Mouse (Mus musculus) forebrain, embryonic 13.5 days (tissue): ENCODE results near the gene Phf7. TPM values are rescaled to one million over a fixed set of nuclear protein-coding genes. Genes with fewer than 3 reads are reported as not detected.
A peak's percentile ranks its signal among the peaks of the same experiment; 100 is the strongest.

Source experiments
- ATAC-seq: fragments of 200-750 bp; cut with Nextera tagmentation; 2 replicates; pipeline ENCODE4 v1.8.0; 2017
- H3K27ac ChIP-seq: fragments of 300-500 bp; sonication (generic); 2 replicates; pipeline ENCODE4 v1.5.1; 2015; ENCODE audit warnings: inconsistent platforms, mild to moderate bottlenecking, moderate library complexity
- H3K27me3 ChIP-seq: fragments of 300-500 bp; sonication (generic); 2 replicates; pipeline ENCODE4 v1.6.1; 2015; ENCODE audit warnings: mild to moderate bottlenecking, inconsistent platforms
- H3K36me3 ChIP-seq: fragments of 300-500 bp; sonication (generic); 2 replicates; pipeline ENCODE4 v1.6.1; 2015; ENCODE audit warnings: mild to moderate bottlenecking, inconsistent platforms; ENCODE audit not compliant: poor library complexity, severe bottlenecking
- H3K4me1 ChIP-seq: fragments of 300-500 bp; sonication (generic); 2 replicates; pipeline ENCODE4 v1.6.1; 2015; ENCODE audit warnings: inconsistent platforms
- H3K4me2 ChIP-seq: fragments of 300-500 bp; sonication (generic); 2 replicates; pipeline ENCODE4 v1.6.1; 2015; ENCODE audit warnings: inconsistent platforms, mild to moderate bottlenecking, moderate library complexity
- H3K4me3 ChIP-seq: fragments of 300-500 bp; sonication (generic); 2 replicates; pipeline ENCODE4 v1.5.1; 2015; ENCODE audit warnings: mild to moderate bottlenecking, inconsistent platforms
- H3K9ac ChIP-seq: fragments of 300-500 bp; sonication (generic); 2 replicates; pipeline ENCODE4 v1.6.1; 2015; ENCODE audit warnings: mild to moderate bottlenecking, inconsistent platforms
- H3K9me3 ChIP-seq: fragments of 300-500 bp; sonication (generic); replicated peaks from 2 replicates; pipeline ENCODE4 v1.6.1; 2016; ENCODE audit warnings: inconsistent platforms
- WGBS: fragments of 180-500 bp; shearing (Covaris S2); methylation state at CpG from one replicate; pipeline ENCODE4 v1.1.7; 2015; 5-methylcytosine and 5-hydroxymethylcytosine counted together
- polyA plus RNA-seq: library from polyadenylated mRNA; unstranded; fragments of >200 nt; fragmentation: Nextera tagmentation; extraction: Ambion mirVana; gene quantifications from 2 replicates; pipeline ENCODE4 v1.2.1, GENCODE M21; 2015

Gene Phf7
- polyA plus RNA-seq, 1 experiment from 2014 or later: 14.7 TPM

DNA sequence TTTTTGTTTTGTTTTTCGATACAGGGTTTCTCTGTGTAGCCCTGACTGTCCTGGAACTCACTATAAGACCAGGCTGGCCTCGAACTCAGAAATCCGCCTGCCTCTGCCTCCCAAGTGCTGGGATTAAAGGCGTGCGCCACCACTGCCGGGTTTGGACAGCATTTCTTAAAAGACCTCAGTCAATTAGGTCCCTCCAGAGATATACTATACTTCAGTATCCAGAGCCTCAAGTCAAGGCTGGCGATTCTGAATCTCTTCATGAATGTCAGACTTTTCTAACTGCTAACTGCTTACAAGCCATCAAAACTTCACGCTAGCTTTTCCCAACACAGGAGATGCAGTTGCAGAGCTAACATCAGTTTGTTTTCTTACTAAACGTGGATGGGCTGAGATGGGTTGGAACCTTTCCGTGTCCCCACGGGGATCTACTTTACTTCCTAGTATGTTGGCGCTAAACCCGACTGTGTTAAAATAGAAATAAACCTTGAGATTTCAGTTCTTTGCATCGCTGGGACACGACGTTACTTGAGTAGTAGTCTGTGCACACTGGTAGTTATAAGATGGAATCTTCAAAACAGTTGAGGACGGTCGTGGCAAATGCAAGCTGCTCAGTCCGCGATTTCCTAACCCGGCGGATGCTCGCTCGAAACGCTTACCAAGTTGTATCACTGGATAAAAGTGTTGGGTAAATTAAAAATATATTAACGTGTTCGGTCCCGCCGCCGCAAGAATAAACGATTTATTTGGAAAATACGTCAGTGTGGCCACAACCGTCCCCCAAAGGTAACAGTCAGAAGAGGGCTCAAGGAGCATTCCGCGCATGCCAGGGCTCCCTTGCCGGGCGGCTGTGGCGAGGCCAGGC lies 664 bp downstream of the Phf7 start:
- H3K4me3 ChIP-seq: peak overlapping the region; percentile 62
- peak overlapping the region; percentile 84 for H3K4me2 ChIP-seq
- peak overlapping the region; percentile 86 for H3K27ac ChIP-seq
- peak; percentile 88 for ATAC-seq
- no peaks in the 10 kb centered on the region for H3K9me3 ChIP-seq
- WGBS: 23% methylated on average over 38 of the region's 38 CpGs
- peak overlapping the region; percentile 96 for H3K9ac ChIP-seq
- peaks cover 19% of the 10 kb centered on the region for H3K4me1 ChIP-seq
- no peaks in the 10 kb centered on the region for H3K27me3 ChIP-seq
- H3K36me3 ChIP-seq: peaks cover 30% of the 10 kb centered on the region

DNA sequence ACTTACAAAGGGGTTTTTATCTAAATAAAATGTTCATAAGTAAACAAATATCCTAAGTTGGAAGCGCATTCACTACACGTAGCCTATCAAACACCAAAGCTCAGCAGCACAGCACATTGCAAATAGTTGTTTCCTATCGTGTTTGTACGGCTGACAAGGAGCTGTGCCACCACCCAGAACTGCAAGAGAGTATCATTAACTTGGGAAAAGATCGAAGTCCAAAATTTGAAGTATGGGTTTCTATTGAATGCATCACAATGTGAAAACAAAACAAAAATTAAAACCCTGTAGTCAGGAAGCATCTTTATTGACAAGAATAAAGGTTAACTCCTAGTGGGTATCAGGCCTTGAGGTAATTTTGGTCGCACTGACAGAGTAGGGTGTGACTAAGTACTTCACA lies 2.7 kb downstream of the Phf7 start:
- 93% methylated on average over 6 of the region's 6 CpGs for WGBS
- Histone ChIP-seq H3K27me3 (no peaks in the 10 kb centered on the region), H3K4me1 (peaks cover 19% of the 10 kb centered on the region), H3K27ac (no peak overlapping the region), H3K4me3 (no peak overlapping the region), H3K9me3 (no peaks in the 10 kb centered on the region), H3K36me3 (peaks cover 9% of the 10 kb centered on the region), H3K4me2 (no peak overlapping the region), H3K9ac (no peak overlapping the region)
- no peak for ATAC-seq

DNA sequence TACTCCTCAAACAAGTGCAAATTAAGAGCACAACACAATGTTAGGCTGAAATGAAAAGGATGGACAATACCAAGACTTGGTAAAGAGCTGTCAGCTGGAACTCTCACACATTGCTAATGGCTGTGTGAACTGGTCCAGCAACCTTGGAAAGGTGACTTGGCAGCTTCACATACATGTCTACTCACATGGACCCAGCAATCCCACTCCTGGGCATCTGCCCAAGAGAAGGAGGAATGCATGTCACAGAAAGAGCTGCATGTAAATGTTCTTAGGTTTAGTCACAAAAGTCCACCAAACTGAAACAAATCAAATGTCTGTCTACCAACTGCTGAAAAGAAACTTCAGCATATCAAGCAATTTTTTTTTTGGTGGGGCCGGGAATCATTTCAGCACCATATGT lies 5.2 kb downstream of the Phf7 start:
- Histone ChIP-seq H3K4me3 (no peak overlapping the region), H3K9ac (no peak overlapping the region), H3K9me3 (no peaks in the 10 kb centered on the region), H3K4me2 (no peak overlapping the region), H3K27me3 (no peaks in the 10 kb centered on the region), H3K27ac (no peak overlapping the region), H3K36me3 (no peaks in the 10 kb centered on the region), H3K4me1 (peaks cover 6% of the 10 kb centered on the region)
- WGBS: 74% methylated on average over 1 of the region's 1 CpGs
- no peak for ATAC-seq

DNA sequence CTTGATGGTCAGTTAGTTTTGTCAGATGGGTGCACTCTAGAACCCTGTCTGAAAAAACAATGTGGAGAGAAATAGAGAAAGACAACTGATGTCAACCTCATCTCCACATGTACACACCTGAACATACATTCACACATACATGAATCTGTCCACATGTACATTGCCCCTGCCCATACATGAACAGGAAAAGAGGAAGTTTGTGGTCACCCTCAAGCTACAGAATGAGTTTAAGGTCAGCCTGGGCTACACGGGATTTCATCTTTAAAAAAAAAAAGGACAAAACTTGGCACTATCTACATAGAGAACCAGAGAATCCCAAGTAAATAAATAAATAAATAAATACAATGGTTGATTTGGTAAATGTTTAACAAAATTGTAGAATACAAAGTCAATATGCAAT lies 6.3 kb downstream of the Phf7 start:
- Histone ChIP-seq H3K4me3 (no peak overlapping the region), H3K4me2 (no peak overlapping the region), H3K9me3 (no peaks in the 10 kb centered on the region), H3K4me1 (no peaks in the 10 kb centered on the region), H3K36me3 (no peaks in the 10 kb centered on the region), H3K9ac (no peak overlapping the region), H3K27me3 (no peaks in the 10 kb centered on the region), H3K27ac (no peak overlapping the region)
- ATAC-seq: no peak
- WGBS: 85% methylated on average over 1 of the region's 1 CpGs

DNA sequence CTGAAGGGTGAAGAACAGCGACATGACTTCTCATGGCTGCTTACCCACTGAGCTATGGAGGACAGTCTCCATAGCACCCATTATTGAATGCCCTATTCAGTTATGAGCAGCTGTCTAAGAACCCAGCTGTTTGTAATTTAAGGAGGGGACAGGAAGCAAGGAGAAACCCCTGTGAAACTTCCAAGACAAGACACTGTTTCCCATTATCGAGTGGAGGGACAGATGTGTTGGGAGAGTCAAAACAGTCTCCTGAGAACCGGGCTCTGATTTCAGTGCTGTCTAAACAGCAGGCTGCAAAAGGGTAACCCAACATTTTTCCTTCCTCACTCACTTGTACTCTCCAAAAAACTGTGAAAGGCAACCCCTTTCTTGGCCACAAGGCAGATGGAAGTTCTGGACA lies 10.6 kb downstream of the Phf7 start:
- Histone ChIP-seq H3K4me3 (no peak overlapping the region), H3K27ac (no peak overlapping the region), H3K9ac (no peak overlapping the region), H3K36me3 (no peaks in the 10 kb centered on the region), H3K4me2 (no peak overlapping the region), H3K9me3 (no peaks in the 10 kb centered on the region), H3K4me1 (no peaks in the 10 kb centered on the region), H3K27me3 (no peaks in the 10 kb centered on the region)
- ATAC-seq: no peak
- WGBS: 79% methylated on average over 3 of the region's 3 CpGs

DNA sequence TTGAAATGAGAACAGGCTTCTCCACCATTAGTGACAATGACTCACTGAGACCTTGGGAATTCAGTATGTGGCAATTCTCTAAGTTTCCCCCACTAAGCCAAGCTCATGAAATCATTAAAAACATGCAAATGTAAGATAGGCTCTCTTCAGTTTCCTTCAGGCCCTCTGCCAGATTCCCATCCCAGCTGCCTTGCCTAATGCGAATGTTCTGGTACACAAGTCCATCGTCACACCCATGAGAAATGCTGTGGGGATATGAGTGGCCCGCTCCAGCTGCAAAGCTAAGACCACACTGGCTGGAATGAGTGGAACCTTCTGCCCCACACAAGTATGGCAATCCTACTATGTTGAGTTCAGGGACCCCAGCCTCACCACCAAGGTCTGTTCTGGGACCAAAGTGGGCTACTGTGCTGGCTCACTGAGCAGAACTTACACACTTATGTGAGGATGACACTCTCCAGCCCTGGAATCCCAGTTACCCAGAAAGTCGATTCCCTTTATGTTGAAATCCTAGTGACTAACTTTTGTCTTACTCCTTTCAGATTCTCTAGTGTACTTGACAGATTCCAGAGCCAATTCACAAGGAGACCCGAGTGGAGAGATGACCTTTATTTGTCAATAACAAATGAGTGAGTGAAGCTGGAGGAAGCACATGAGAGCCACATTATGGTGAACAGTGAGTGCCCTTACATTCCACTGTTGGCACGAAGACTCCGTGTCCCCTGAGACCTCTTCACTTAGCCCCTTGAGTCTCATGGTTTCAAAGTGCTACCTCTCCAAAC lies 13.8 kb downstream of the Phf7 start:
- Histone ChIP-seq H3K4me2 (no peak overlapping the region), H3K36me3 (no peaks in the 10 kb centered on the region), H3K9me3 (no peaks in the 10 kb centered on the region), H3K9ac (no peak overlapping the region), H3K4me3 (no peak overlapping the region), H3K4me1 (no peaks in the 10 kb centered on the region), H3K27me3 (no peaks in the 10 kb centered on the region), H3K27ac (no peak overlapping the region)
- 86% methylated on average over 7 of the region's 7 CpGs for WGBS
- ATAC-seq: no peak

DNA sequence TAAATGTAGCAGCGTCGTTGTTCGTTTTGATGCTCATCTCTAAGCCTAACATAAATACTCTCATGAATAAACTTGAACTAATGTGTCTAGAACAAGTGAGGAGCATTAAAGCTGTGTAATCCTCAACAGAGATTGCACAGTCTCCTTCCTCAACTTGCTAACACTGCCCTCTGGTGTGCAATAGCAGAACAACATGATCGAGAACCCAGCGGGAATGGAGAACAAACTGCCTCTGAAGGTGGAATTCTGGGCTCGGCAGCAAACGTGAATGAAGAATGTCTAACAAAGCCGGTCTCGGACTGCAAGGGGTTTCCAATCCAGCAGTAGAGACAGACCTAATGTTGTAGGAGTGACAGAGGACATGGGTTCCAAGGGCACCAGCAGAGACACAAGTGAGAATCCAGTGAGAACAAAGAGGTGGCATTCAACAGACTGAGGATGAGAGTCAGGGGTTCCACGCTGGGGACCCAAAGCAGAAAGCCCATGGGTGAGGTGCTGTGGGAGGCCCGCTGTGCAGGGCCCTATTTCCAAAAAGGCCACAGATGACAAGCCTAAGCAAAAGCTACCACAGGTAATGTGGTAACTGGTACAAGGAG lies 17.0 kb downstream of the Phf7 start:
- Histone ChIP-seq H3K27ac (no peak overlapping the region), H3K27me3 (no peaks in the 10 kb centered on the region), H3K9me3 (no peaks in the 10 kb centered on the region), H3K4me3 (no peak overlapping the region), H3K4me1 (no peaks in the 10 kb centered on the region), H3K4me2 (peak overlapping the region; percentile 13), H3K36me3 (no peaks in the 10 kb centered on the region), H3K9ac (no peak overlapping the region)
- 25% methylated on average over 11 of the region's 11 CpGs for WGBS
- ATAC-seq: peak; percentile 51

DNA sequence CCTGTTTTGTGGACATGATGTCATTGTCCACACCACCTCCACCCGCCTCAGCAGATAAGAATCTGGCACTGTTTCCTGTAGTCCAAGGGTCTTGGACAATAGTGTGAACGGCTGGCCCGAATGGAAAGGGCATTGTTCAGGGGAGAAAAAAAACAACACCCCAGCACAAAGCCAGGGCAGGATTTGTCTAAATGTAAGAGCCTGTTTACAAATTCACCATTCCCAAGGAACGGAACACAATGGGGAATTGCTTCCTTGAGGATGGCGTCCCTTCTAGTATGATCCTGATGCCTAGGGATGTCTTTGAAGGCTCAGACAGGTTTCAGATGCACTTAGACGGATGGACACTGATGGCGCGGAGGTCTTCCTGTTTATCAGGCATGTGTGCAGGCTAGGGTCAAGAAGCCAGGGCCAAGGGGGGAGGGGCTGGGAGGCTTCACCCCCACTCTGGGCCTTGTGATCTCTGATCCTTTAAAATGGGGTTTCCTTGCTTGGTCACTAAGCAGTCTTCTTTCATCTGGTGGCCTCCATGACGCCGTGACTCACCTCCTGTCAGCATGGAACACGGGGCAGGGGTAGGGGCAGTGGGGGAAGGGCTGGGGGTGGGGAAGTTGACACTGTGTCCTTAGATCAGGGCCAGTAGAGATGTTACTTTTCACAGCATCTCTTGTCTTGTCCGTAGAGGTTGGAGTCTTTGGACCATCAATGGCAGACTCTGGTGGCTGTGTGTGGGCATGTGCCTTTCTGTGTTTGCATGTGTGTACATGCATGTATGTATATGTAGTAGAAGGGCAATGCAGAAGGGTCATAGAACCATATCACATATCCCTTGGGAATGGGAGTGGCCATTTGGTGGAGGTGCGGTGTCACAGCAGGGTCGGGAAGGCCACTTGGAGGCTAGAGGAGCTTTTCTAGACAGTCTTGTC lies 17.8 kb downstream of the Phf7 start:
- Histone ChIP-seq H3K4me1 (no peaks in the 10 kb centered on the region), H3K36me3 (no peaks in the 10 kb centered on the region), H3K27ac (no peak overlapping the region), H3K9ac (no peak overlapping the region), H3K9me3 (no peaks in the 10 kb centered on the region), H3K4me2 (no peak overlapping the region), H3K4me3 (no peak overlapping the region), H3K27me3 (no peaks in the 10 kb centered on the region)
- 86% methylated on average over 14 of the region's 14 CpGs for WGBS
- peak; percentile 48 for ATAC-seq

DNA sequence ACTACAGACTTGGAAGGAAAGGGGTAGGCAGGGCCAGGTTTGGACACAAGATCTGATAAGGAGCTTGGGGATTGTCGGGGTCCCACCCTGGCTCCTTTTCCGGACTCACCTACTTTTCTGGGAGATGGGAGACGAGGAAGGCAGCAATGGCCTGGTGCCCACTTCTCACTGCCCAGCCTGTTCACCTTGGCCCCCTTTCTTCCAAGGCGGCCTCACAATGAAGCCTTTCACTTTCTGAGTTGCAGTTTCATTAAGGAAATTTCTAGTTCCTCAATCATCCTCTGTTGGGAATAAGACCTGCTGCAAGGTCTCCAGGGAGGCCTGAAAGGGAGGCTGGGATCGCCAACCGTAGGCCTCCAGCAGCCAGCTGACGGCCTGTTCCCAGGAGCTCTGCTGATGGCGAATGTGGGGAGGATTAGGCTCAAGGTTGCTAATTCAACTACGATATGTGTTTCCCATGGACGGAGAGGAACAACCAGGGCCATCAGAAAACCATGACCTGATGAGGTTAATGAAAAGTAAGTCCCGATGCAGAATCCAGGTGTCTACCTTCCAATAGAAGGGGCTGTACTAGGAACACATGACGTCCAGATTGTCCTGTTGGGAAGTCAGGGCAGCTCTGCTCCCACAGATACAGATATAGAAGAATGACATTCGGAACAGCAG lies 18.6 kb downstream of the Phf7 start:
- no peaks in the 10 kb centered on the region for H3K36me3 ChIP-seq
- H3K4me3 ChIP-seq: no peak overlapping the region
- WGBS: 87% methylated on average over 13 of the region's 13 CpGs
- H3K4me1 ChIP-seq: no peaks in the 10 kb centered on the region
- H3K9ac ChIP-seq: no peak overlapping the region
- no peak overlapping the region for H3K27ac ChIP-seq
- H3K4me2 ChIP-seq: no peak overlapping the region
- no peaks in the 10 kb centered on the region for H3K9me3 ChIP-seq
- no peak for ATAC-seq
- H3K27me3 ChIP-seq: no peaks in the 10 kb centered on the region

DNA sequence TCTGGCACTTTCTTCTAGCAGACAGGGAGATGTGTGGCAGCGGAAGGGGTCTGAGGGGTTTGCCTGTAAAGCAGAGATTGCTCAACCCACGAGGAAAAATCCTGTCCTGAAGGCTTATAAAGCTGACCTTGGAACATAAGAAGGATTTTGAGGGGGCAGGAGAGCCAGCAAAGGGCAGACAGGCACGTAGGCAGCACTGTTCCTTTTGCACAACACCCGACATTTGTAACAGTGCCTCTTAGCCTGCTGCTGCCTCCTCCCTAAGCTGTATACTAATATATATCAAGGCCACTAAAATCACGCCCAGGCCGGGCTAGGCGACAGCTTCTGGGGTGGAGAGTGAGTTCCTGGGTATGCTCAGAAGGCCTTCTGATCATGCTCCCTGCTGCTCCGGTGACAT lies 20.7 kb downstream of the Phf7 start:
- 76% methylated on average over 8 of the region's 8 CpGs for WGBS

DNA sequence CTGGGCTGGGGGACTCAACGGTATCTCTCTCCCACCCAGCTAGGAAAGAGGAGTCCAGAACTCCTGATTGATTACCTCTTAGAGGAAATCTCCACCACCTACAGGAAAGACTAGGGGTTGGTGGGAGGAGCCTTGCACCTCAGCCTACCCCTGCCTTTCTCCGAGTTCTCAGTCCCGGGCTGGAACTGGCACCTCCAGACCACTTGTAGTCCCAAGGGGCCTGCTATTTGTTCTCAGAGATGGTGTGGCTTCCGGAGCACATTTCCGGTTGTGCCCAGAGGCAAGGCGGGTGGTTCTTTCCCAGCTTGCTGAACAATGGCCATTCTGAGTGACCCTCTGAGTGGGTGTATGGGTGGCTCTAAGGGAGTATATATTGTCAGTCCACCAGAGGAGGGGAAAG lies 22.9 kb downstream of the Phf7 start:
- H3K9me3 ChIP-seq: no peaks in the 10 kb centered on the region
- 72% methylated on average over 6 of the region's 6 CpGs for WGBS
- no peak overlapping the region for H3K4me3 ChIP-seq
- no peak overlapping the region for H3K9ac ChIP-seq
- H3K4me2 ChIP-seq: no peak overlapping the region
- H3K27me3 ChIP-seq: no peaks in the 10 kb centered on the region
- ATAC-seq: no peak
- no peaks in the 10 kb centered on the region for H3K36me3 ChIP-seq
- H3K27ac ChIP-seq: no peak overlapping the region
- H3K4me1 ChIP-seq: peaks cover 5% of the 10 kb centered on the region; the same call in 1 of the 2 replicates

More for the DNA sequence above, 20.7 kb downstream of the Phf7 start:
- H3K4me1 ChIP-seq: peaks cover 5% of the 10 kb centered on the region; the same call in 1 of the 2 replicates
- no peak overlapping the region for H3K9ac ChIP-seq
- no peak overlapping the region for H3K4me2 ChIP-seq
- no peak overlapping the region for H3K27ac ChIP-seq
- no peak overlapping the region for H3K4me3 ChIP-seq
- H3K36me3 ChIP-seq: no peaks in the 10 kb centered on the region
- H3K27me3 ChIP-seq: no peaks in the 10 kb centered on the region
- no peak for ATAC-seq
- no peaks in the 10 kb centered on the region for H3K9me3 ChIP-seq
